Mouse (Mus musculus): ENCODE results near the gene Lima1. TPM values are rescaled to one million over a fixed set of nuclear protein-coding genes. Genes with fewer than 3 reads are reported as not detected.

The Lima1 gene
- polyA plus RNA-seq, 1 experiment from 2014 or later = 28.6 TPM

DNA sequence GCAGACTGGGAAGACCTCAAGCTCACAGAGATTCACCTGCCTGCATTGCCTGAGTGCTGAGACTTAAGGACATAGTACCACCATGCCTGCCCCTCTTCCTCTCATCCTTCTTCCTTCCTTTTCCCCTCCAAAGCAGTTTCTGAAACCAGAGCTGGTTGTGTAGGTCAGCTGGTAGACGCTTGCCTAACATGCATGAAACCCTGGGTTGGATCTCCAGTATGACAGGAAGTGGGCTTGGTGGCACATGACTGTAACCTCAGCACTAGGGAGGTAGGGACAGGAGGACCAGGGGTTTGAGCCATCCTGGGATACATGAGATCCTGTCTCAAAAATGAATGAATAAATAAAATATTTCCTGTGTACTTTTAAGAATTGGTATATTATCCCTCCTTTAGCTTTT, 32.3 kb upstream of the Lima1 start:
- no peaks in the 10 kb centered on the region for H3K4me1 ChIP-seq (ENCODE audit: insufficient read depth, low read depth, low read length)
- no peaks in the 10 kb centered on the region for H3K27me3 ChIP-seq (replicated peaks; ENCODE audit: insufficient read depth, low read length)
- no peaks in the 10 kb centered on the region for H3K36me3 ChIP-seq (ENCODE audit: insufficient read depth, low read length)
- no peak overlapping the region for H3K4me3 ChIP-seq (ENCODE audit: low read depth, low read length)
- H3K9me3 ChIP-seq (ENCODE audit: low read length) = no peaks in the 10 kb centered on the region
- H3K9ac ChIP-seq (replicated peaks; ENCODE audit: low read depth) = no peak overlapping the region
- WGBS = 47% methylated on average over 1 of the region's 1 CpGs
- TF ChIP-seq EP300 (IDR thresholded peaks at IDR 0.05) = no peak
- no peak overlapping the region for H3K27ac ChIP-seq (ENCODE audit: low read length)
- no peak overlapping the region for H3K4me2 ChIP-seq (replicated peaks; ENCODE audit: low read depth, low read length)
- DNase-seq (ENCODE audit: low spot score) = no peak
- no peak for ATAC-seq

DNA sequence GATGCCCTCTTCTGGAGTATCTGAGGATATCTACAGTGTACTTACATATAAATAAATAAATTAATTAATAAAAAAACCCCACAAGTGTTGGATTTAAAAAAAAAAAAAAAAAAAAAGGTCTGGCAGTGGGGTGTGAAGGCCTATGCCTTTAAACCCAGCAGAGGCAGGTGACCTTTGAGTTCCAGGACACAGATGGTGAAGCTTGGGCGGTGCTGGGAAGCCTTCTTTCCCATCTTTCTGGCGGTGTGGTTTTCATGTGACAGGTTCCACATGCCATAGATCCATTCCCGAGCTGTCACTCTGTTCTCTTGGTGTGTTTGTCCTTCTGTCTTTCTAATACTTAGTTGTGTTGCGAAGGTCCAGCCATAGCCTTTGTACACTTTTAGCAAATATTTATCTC, 31.8 kb upstream of the Lima1 start:
- no peak for TF ChIP-seq EP300 (IDR thresholded peaks at IDR 0.05)
- no peak for TF ChIP-seq CTCF (IDR thresholded peaks at IDR 0.05)
- no peaks in the 10 kb centered on the region for H3K36me3 ChIP-seq (ENCODE audit: insufficient read depth, low read length)
- no peaks in the 10 kb centered on the region for H3K9me3 ChIP-seq (ENCODE audit: low read length)
- H3K27ac ChIP-seq (ENCODE audit: low read length) = no peak overlapping the region
- WGBS = 79% methylated on average over 4 of the region's 4 CpGs
- DNase-seq (ENCODE audit: low spot score) (no peak), ATAC-seq (no peak)
- H3K4me3 ChIP-seq (ENCODE audit: low read depth, low read length) = no peak overlapping the region
- no peak overlapping the region for H3K9ac ChIP-seq (replicated peaks; ENCODE audit: low read depth)
- H3K4me1 ChIP-seq (ENCODE audit: insufficient read depth, low read depth, low read length) = no peaks in the 10 kb centered on the region
- no peak overlapping the region for H3K4me2 ChIP-seq (replicated peaks; ENCODE audit: low read depth, low read length)
- H3K27me3 ChIP-seq (replicated peaks; ENCODE audit: insufficient read depth, low read length) = no peaks in the 10 kb centered on the region

DNA sequence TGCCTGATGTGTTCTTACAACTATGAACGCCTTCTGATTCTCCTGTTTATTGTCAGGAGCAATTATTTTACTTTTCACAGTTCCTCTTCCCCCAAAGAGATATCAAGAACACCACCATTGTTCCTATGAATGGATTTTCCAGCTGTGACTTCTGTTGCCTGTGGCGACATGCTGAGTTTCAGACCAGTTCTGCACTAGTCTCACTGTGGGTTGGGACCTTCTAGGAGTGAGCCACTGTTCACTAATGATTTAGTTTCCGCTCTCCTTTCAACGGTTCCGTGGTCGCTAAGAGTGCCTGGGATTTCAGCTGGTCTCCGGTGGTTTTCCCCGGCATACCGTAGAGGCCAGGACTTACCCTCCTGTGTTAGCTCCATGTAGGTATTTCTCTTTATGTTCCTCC, 29.6 kb upstream of the Lima1 start:
- Histone ChIP-seq H3K4me1 (ENCODE audit: insufficient read depth, low read depth, low read length) (no peaks in the 10 kb centered on the region), H3K9me3 (ENCODE audit: low read length) (no peaks in the 10 kb centered on the region), H3K27ac (ENCODE audit: low read length) (no peak overlapping the region), H3K9ac (replicated peaks; ENCODE audit: low read depth) (no peak overlapping the region), H3K36me3 (ENCODE audit: insufficient read depth, low read length) (no peaks in the 10 kb centered on the region), H3K27me3 (replicated peaks; ENCODE audit: insufficient read depth, low read length) (no peaks in the 10 kb centered on the region), H3K4me2 (replicated peaks; ENCODE audit: low read depth, low read length) (no peak overlapping the region), H3K4me3 (ENCODE audit: low read depth, low read length) (no peak overlapping the region)
- ATAC-seq = no peak
- no peak for DNase-seq (ENCODE audit: low spot score)
- 77% methylated on average over 9 of the region's 9 CpGs for WGBS
- TF ChIP-seq CTCF (IDR thresholded peaks at IDR 0.05) (no peak), EP300 (IDR thresholded peaks at IDR 0.05) (no peak)

DNA sequence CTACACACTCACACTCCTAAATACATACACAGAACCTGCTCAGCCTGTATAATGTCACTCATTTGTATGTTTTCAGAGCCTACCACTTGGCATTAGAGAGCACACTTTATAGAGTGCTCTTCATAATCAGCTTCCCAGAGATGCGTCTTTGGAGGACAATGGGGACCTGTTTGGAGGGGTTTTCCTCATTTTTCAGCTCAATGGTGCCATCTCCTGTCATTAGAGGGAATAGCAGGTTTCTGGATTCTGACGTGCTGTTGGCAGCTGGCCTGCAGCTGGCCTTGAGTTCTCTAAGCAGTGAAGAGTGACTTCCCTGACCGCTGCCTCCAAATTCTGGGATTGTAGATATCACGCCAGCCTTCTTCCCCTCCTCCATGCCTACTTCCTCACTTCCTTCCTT, 29.1 kb upstream of the Lima1 start:
- Histone ChIP-seq H3K27me3 (replicated peaks; ENCODE audit: insufficient read depth, low read length) (no peaks in the 10 kb centered on the region), H3K9me3 (ENCODE audit: low read length) (no peaks in the 10 kb centered on the region), H3K9ac (replicated peaks; ENCODE audit: low read depth) (no peak overlapping the region), H3K27ac (ENCODE audit: low read length) (no peak overlapping the region), H3K4me1 (ENCODE audit: insufficient read depth, low read depth, low read length) (no peaks in the 10 kb centered on the region), H3K4me2 (replicated peaks; ENCODE audit: low read depth, low read length) (no peak overlapping the region), H3K36me3 (ENCODE audit: insufficient read depth, low read length) (no peaks in the 10 kb centered on the region), H3K4me3 (ENCODE audit: low read depth, low read length) (no peak overlapping the region)
- WGBS = 2% methylated on average over 4 of the region's 4 CpGs
- ATAC-seq = peak; percentile 68
- peak; percentile 94 for TF ChIP-seq CTCF (IDR thresholded peaks at IDR 0.05)
- TF ChIP-seq EP300 (IDR thresholded peaks at IDR 0.05) = no peak
- peak; percentile 91 for DNase-seq (ENCODE audit: low spot score)

DNA sequence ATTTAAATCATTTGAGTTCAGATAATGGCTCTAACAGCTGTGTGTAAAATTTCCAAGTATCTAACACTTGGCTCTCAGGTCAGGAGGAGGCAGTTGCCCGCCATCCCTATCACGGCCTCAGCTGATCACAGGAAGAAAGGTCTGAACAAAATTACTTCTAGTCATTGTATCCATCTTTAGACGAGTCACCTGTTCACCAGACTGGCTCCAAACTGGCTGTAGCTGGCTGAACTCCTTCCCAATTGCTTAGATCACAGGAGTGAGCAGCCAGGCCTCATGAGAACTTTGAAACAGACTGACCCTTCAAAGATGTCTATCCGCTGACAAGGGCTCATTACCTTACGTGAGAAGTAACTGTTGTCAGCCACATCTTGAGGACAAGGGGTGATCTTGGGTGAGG, 28.0 kb upstream of the Lima1 start:
- no peak overlapping the region for H3K4me2 ChIP-seq (replicated peaks; ENCODE audit: low read depth, low read length)
- no peak overlapping the region for H3K4me3 ChIP-seq (ENCODE audit: low read depth, low read length)
- H3K9me3 ChIP-seq (ENCODE audit: low read length) = no peaks in the 10 kb centered on the region
- no peaks in the 10 kb centered on the region for H3K27me3 ChIP-seq (replicated peaks; ENCODE audit: insufficient read depth, low read length)
- no peaks in the 10 kb centered on the region for H3K36me3 ChIP-seq (ENCODE audit: insufficient read depth, low read length)
- H3K4me1 ChIP-seq (ENCODE audit: insufficient read depth, low read depth, low read length) = no peaks in the 10 kb centered on the region
- H3K27ac ChIP-seq (ENCODE audit: low read length) = no peak overlapping the region
- TF ChIP-seq EP300 (IDR thresholded peaks at IDR 0.05) (no peak), CTCF (IDR thresholded peaks at IDR 0.05) (no peak)
- no peak overlapping the region for H3K9ac ChIP-seq (replicated peaks; ENCODE audit: low read depth)
- 68% methylated on average over 5 of the region's 5 CpGs for WGBS
- ATAC-seq = no peak
- no peak for DNase-seq (ENCODE audit: low spot score)

DNA sequence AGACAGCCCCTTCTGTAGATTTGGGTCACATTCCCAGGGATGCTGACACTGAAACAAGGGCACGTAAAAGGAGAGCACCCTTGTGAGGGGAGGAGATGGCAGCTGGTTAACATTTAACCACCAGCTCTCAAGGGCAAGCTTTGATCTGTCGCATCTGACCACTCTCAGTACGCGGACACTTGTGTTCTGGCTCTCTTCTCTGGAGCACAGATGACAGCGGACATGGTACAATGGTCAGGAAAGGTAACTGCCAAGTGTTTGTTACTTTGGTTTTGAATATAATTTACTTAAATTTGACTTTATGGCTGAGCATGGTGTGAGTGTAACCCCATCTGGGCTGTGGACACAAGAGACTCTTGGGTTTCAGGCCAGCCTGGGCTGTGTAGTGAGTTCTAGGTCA, 27.5 kb upstream of the Lima1 start:
- TF ChIP-seq CTCF (IDR thresholded peaks at IDR 0.05) = no peak
- TF ChIP-seq EP300 (IDR thresholded peaks at IDR 0.05) = no peak
- Histone ChIP-seq H3K36me3 (ENCODE audit: insufficient read depth, low read length) (no peaks in the 10 kb centered on the region), H3K4me2 (replicated peaks; ENCODE audit: low read depth, low read length) (no peak overlapping the region), H3K4me1 (ENCODE audit: insufficient read depth, low read depth, low read length) (no peaks in the 10 kb centered on the region), H3K9me3 (ENCODE audit: low read length) (no peaks in the 10 kb centered on the region), H3K9ac (replicated peaks; ENCODE audit: low read depth) (no peak overlapping the region), H3K27ac (ENCODE audit: low read length) (no peak overlapping the region), H3K27me3 (replicated peaks; ENCODE audit: insufficient read depth, low read length) (no peaks in the 10 kb centered on the region), H3K4me3 (ENCODE audit: low read depth, low read length) (no peak overlapping the region)
- ATAC-seq = no peak
- 62% methylated on average over 5 of the region's 5 CpGs for WGBS
- no peak for DNase-seq (ENCODE audit: low spot score)

DNA sequence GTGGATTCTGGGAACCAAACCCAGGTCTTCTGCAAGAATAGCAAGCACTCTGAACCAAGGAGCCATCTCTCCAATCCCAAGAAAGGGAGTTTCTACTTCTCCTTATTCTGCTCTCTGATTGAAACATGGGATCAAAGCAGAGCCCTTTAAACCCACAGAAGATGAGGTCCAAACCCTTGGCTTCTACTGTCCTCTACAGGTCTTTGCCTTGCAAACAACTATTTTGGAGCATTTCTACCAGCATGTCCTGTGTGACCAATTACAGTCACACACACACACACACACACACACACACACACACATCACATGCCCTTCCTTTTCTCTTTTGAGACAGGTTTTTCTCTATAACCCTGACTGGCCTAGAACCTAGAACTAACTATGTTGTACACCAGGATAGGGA, 21.4 kb upstream of the Lima1 start:
- H3K9me3 ChIP-seq (ENCODE audit: low read length) = no peaks in the 10 kb centered on the region

More for the DNA sequence above, 21.4 kb upstream of the Lima1 start:
- H3K9ac ChIP-seq (replicated peaks; ENCODE audit: low read depth) = no peak overlapping the region
- ATAC-seq (no peak), DNase-seq (ENCODE audit: low spot score) (no peak)
- no peak overlapping the region for H3K4me2 ChIP-seq (replicated peaks; ENCODE audit: low read depth, low read length)
- no peak overlapping the region for H3K4me3 ChIP-seq (ENCODE audit: low read depth, low read length)
- no peaks in the 10 kb centered on the region for H3K4me1 ChIP-seq (ENCODE audit: insufficient read depth, low read depth, low read length)
- H3K27ac ChIP-seq (ENCODE audit: low read length) = no peak overlapping the region
- no peak for TF ChIP-seq EP300 (IDR thresholded peaks at IDR 0.05)
- TF ChIP-seq CTCF (IDR thresholded peaks at IDR 0.05) = peak; percentile 43
- no peaks in the 10 kb centered on the region for H3K27me3 ChIP-seq (replicated peaks; ENCODE audit: insufficient read depth, low read length)
- no peaks in the 10 kb centered on the region for H3K36me3 ChIP-seq (ENCODE audit: insufficient read depth, low read length)
